Mouse (Mus musculus): ENCODE data around the gene Ralgapa2. TPM values are rescaled to one million over a fixed set of nuclear protein-coding genes. Genes with fewer than 3 reads are reported as not detected.

Gene Ralgapa2
- polyA plus RNA-seq, 1 experiment, result 2.3 TPM

- Histone ChIP-seq H3ac (ENCODE audit: control insufficient read depth, insufficient read length, low read depth) (no peak overlapping the region), H3K4me3 (ENCODE audit: insufficient read depth, poor library complexity, severe bottlenecking) (no peak overlapping the region), H3K79me2 (ENCODE audit: control insufficient read depth, insufficient read depth) (no peaks in the 10 kb centered on the region), H3K79me3 (ENCODE audit: low read depth) (no peaks in the 10 kb centered on the region), H3K27me3 (ENCODE audit: control insufficient read depth, insufficient read depth, insufficient read length) (peaks cover 51% of the 10 kb centered on the region), H3K36me3 (ENCODE audit: control insufficient read depth, insufficient read depth) (no peaks in the 10 kb centered on the region)
- TF ChIP-seq USF1 (IDR thresholded peaks at IDR 0.05; ENCODE audit: low read depth) (no peak), CTCF (IDR thresholded peaks at IDR 0.05; ENCODE audit: control insufficient read depth, insufficient read depth, insufficient read length) (no peak)
Observed at GRCm38 (mm10) chr2:146218161-146218691, 293.9 kb downstream of the Ralgapa2 start.

GRCm38 (mm10) chr2:146217227-146217980 lies 294.7 kb downstream of the Ralgapa2 start:
- Histone ChIP-seq H3K79me3 (ENCODE audit: low read depth) (no peaks in the 10 kb centered on the region), H3K79me2 (ENCODE audit: control insufficient read depth, insufficient read depth) (no peaks in the 10 kb centered on the region), H3K36me3 (ENCODE audit: control insufficient read depth, insufficient read depth) (no peaks in the 10 kb centered on the region), H3K4me3 (ENCODE audit: insufficient read depth, poor library complexity, severe bottlenecking) (no peak overlapping the region), H3ac (ENCODE audit: control insufficient read depth, insufficient read length, low read depth) (no peak overlapping the region), H3K27me3 (ENCODE audit: control insufficient read depth, insufficient read depth, insufficient read length) (peaks cover 43% of the 10 kb centered on the region)
- no peak for TF ChIP-seq USF1 (IDR thresholded peaks at IDR 0.05; ENCODE audit: low read depth)
- TF ChIP-seq CEBPB (IDR thresholded peaks at IDR 0.05; ENCODE audit: low read depth), result no peak
- no peak for TF ChIP-seq MYOG (IDR thresholded peaks at IDR 0.05; ENCODE audit: control insufficient read depth, extremely low read depth, insufficient read length)
- TF ChIP-seq MAX (IDR thresholded peaks at IDR 0.05), result no peak
- TF ChIP-seq MYOD1 (IDR thresholded peaks at IDR 0.05; ENCODE audit: control insufficient read depth, insufficient read length, low read depth), result no peak
- TF ChIP-seq FOSL1 (IDR thresholded peaks at IDR 0.05; ENCODE audit: insufficient read depth, low read length, poor library complexity, severe bottlenecking), result no peak
- no peak for TF ChIP-seq CTCF (IDR thresholded peaks at IDR 0.05; ENCODE audit: control insufficient read depth, insufficient read depth, insufficient read length)

DNA sequence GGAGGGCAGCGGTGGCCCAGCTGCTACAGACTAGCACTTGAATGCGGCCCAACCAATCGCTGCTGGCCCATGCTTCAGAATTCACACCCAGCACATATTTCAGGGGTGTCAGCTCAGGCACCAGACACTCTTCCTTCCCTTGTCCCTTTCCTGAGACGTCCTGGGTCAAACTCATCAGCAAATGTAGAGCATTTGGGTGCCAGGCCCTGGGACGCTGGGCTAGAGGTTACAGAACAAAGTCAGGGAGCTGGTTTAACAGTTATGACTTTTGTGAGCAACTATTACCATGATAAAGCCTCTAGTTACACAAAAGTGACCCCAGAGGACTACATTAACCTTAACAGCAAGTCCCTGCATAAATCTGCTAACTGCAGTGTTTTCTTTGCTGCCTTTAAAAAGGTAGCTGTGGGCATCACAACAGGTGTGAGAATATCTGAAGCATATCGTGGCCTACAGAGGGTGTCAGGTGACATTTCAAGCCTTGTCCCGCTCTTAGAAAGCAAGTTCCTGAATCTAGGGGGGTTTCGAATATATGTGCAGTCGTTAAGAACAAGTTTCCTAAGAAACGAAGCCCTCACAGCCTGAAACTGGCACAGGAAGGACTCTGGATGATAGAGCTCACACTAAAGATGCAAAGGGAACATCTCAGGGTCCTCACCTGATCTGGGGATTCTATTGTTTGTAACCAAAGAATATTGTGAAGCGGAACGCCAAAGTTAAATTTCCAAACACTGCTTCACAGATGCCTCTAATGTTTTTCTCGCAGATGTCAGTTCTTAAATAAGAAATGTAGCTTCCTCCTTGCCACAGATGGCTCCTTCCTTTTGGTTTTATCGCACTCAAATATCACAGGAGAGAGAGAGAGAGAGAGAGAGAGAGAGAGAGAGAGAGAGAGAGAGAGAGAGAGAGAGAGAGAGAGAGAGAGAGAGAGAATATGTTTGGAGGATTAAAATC lies 295.8 kb downstream of the Ralgapa2 start:
- Histone ChIP-seq H3ac (ENCODE audit: control insufficient read depth, insufficient read length, low read depth) (no peak overlapping the region), H3K79me2 (ENCODE audit: control insufficient read depth, insufficient read depth) (no peaks in the 10 kb centered on the region), H3K36me3 (ENCODE audit: control insufficient read depth, insufficient read depth) (no peaks in the 10 kb centered on the region), H3K27me3 (ENCODE audit: control insufficient read depth, insufficient read depth, insufficient read length) (peaks cover 33% of the 10 kb centered on the region), H3K4me3 (ENCODE audit: insufficient read depth, poor library complexity, severe bottlenecking) (no peak overlapping the region), H3K79me3 (ENCODE audit: low read depth) (no peaks in the 10 kb centered on the region)
- TF ChIP-seq MYOG (IDR thresholded peaks at IDR 0.05; ENCODE audit: control insufficient read depth, extremely low read depth, insufficient read length) (no peak), MYOD1 (IDR thresholded peaks at IDR 0.05; ENCODE audit: control insufficient read depth, insufficient read length, low read depth) (no peak), USF1 (IDR thresholded peaks at IDR 0.05; ENCODE audit: low read depth) (no peak), MAX (IDR thresholded peaks at IDR 0.05) (no peak), FOSL1 (IDR thresholded peaks at IDR 0.05; ENCODE audit: insufficient read depth, low read length, poor library complexity, severe bottlenecking) (no peak), CEBPB (IDR thresholded peaks at IDR 0.05; ENCODE audit: low read depth) (no peak), CTCF (IDR thresholded peaks at IDR 0.05; ENCODE audit: control insufficient read depth, insufficient read depth, insufficient read length) (no peak)

- H3K36me3 ChIP-seq (ENCODE audit: control insufficient read depth, insufficient read depth), result no peaks in the 10 kb centered on the region
- TF ChIP-seq CTCF (IDR thresholded peaks at IDR 0.05; ENCODE audit: control insufficient read depth, insufficient read depth, insufficient read length), result no peak
- no peak for TF ChIP-seq MYOG (IDR thresholded peaks at IDR 0.05; ENCODE audit: control insufficient read depth, extremely low read depth, insufficient read length)
- TF ChIP-seq MAX (IDR thresholded peaks at IDR 0.05), result no peak
- no peak for TF ChIP-seq CEBPB (IDR thresholded peaks at IDR 0.05; ENCODE audit: low read depth)
- no peak overlapping the region for H3K4me3 ChIP-seq (ENCODE audit: insufficient read depth, poor library complexity, severe bottlenecking)
- H3K79me3 ChIP-seq (ENCODE audit: low read depth), result no peaks in the 10 kb centered on the region
- peaks cover 23% of the 10 kb centered on the region for H3K27me3 ChIP-seq (ENCODE audit: control insufficient read depth, insufficient read depth, insufficient read length)
- H3K79me2 ChIP-seq (ENCODE audit: control insufficient read depth, insufficient read depth), result no peaks in the 10 kb centered on the region
- H3ac ChIP-seq (ENCODE audit: control insufficient read depth, insufficient read length, low read depth), result no peak overlapping the region
Observed at GRCm38 (mm10) chr2:146214715-146215114, 297.4 kb downstream of the Ralgapa2 start.

GRCm38 (mm10) chr2:146210968-146211367 lies 301.2 kb downstream of the Ralgapa2 start:
- peaks cover 2% of the 10 kb centered on the region for H3K27me3 ChIP-seq (ENCODE audit: control insufficient read depth, insufficient read depth, insufficient read length)
- no peaks in the 10 kb centered on the region for H3K79me3 ChIP-seq (ENCODE audit: low read depth)
- H3K4me3 ChIP-seq (ENCODE audit: insufficient read depth, poor library complexity, severe bottlenecking), result no peak overlapping the region
- H3ac ChIP-seq (ENCODE audit: control insufficient read depth, insufficient read length, low read depth), result no peak overlapping the region
- H3K36me3 ChIP-seq (ENCODE audit: control insufficient read depth, insufficient read depth), result no peaks in the 10 kb centered on the region
- TF ChIP-seq FOSL1 (IDR thresholded peaks at IDR 0.05; ENCODE audit: insufficient read depth, low read length, poor library complexity, severe bottlenecking), result no peak
- TF ChIP-seq CEBPB (IDR thresholded peaks at IDR 0.05; ENCODE audit: low read depth), result no peak
- no peak for TF ChIP-seq MYOD1 (IDR thresholded peaks at IDR 0.05; ENCODE audit: control insufficient read depth, insufficient read length, low read depth)
- no peak for TF ChIP-seq MAX (IDR thresholded peaks at IDR 0.05)
- no peak for TF ChIP-seq MYOG (IDR thresholded peaks at IDR 0.05; ENCODE audit: control insufficient read depth, extremely low read depth, insufficient read length)
- TF ChIP-seq USF1 (IDR thresholded peaks at IDR 0.05; ENCODE audit: low read depth), result no peak
- no peak for TF ChIP-seq CTCF (IDR thresholded peaks at IDR 0.05; ENCODE audit: control insufficient read depth, insufficient read depth, insufficient read length)
- H3K79me2 ChIP-seq (ENCODE audit: control insufficient read depth, insufficient read depth), result no peaks in the 10 kb centered on the region
